Mouse (Mus musculus) ES-Bruce4 (cell line): Measurements from ENCODE around the gene Grk4. TPM values are rescaled to one million over a fixed set of nuclear protein-coding genes. Genes with fewer than 3 reads are reported as not detected.
A peak's percentile ranks its signal among the peaks of the same experiment; 100 is the strongest.
"Not testable (repeated sequence)": the region's sequence is repeated elsewhere in the genome, so short reads cannot be mapped to it uniquely, and the experiment has no call there.

Source experiments
- H3K27ac ChIP-seq: 2 replicates; pipeline ENCODE4 v1.5.1; 2012; ENCODE audit warnings: low read length, inconsistent platforms; ENCODE audit not compliant: insufficient read depth
- H3K27me3 ChIP-seq: 2 replicates; pipeline ENCODE4 v1.6.1; 2012; ENCODE audit warnings: mild to moderate bottlenecking, low read length, inconsistent platforms; ENCODE audit not compliant: control insufficient read depth, poor library complexity, insufficient read depth, severe bottlenecking
- H3K36me3 ChIP-seq: 2 replicates; pipeline ENCODE4 v1.6.1; 2012; ENCODE audit warnings: inconsistent platforms, mild to moderate bottlenecking, low read length, moderate library complexity; ENCODE audit not compliant: control insufficient read depth, poor library complexity, insufficient read depth, severe bottlenecking
- H3K4me1 ChIP-seq: one replicate; pipeline ENCODE4 v1.8.1; 2011; ENCODE audit warnings: low read length; ENCODE audit not compliant: control insufficient read depth, insufficient read depth
- H3K4me3 ChIP-seq: 2 replicates; pipeline ENCODE4 v1.5.1; 2011; ENCODE audit warnings: low read depth, mild to moderate bottlenecking, low read length
- H3K9ac ChIP-seq: 2 replicates; pipeline ENCODE4 v1.6.1; 2012; ENCODE audit warnings: low read depth, mild to moderate bottlenecking, inconsistent platforms; ENCODE audit not compliant: poor library complexity, severe bottlenecking
- H3K9me3 ChIP-seq: replicated peaks from 2 replicates; pipeline ENCODE4 v1.6.1; 2012; ENCODE audit warnings: mild to moderate bottlenecking, low read length, inconsistent platforms; ENCODE audit not compliant: control insufficient read depth, poor library complexity, insufficient read depth, severe bottlenecking
- CTCF ChIP-seq: IDR thresholded peaks from one replicate; pipeline ENCODE4 v1.8.1; 2011; ENCODE audit warnings: low read depth, low read length
- EP300 ChIP-seq: IDR thresholded peaks from 2 replicates; pipeline ENCODE4 v1.6.1; 2011; ENCODE audit warnings: low read depth, low read length; ENCODE audit not compliant: insufficient read depth
- POLR2A ChIP-seq: IDR thresholded peaks from one replicate; pipeline ENCODE4 v1.8.1; 2011; ENCODE audit warnings: low read length; ENCODE audit not compliant: insufficient read depth
- polyA plus RNA-seq: library from polyadenylated mRNA; stranded (reverse); fragments of >200 nt; gene quantifications from 2 replicates; pipeline ENCODE4 v1.2.4, GENCODE M21; 2011; ENCODE audit warnings: low read depth; ENCODE audit not compliant: missing spikeins, insufficient read depth, insufficient read length

Grk4 gene
- polyA plus RNA-seq, 1 experiment, result 0.25 TPM

- Histone ChIP-seq H3K4me1 (no peaks in the 10 kb centered on the region), H3K9me3 (no peaks in the 10 kb centered on the region), H3K4me3 (no peak overlapping the region), H3K27ac (no peak overlapping the region), H3K36me3 (no peaks in the 10 kb centered on the region), H3K27me3 (no peaks in the 10 kb centered on the region), H3K9ac (no peak overlapping the region)
- TF ChIP-seq CTCF, result peak; percentile 5
- no peak for TF ChIP-seq POLR2A
- TF ChIP-seq EP300, result no peak
Measured at GRCm38 (mm10) chr5:34670280-34670679, 10.1 kb downstream of the Grk4 start.

GRCm38 (mm10) chr5:34689868-34690267 is 29.7 kb downstream of the Grk4 start:
- no peaks in the 10 kb centered on the region for H3K36me3 ChIP-seq
- no peaks in the 10 kb centered on the region for H3K9me3 ChIP-seq
- no peaks in the 10 kb centered on the region for H3K4me1 ChIP-seq
- no peak overlapping the region for H3K9ac ChIP-seq
- no peak overlapping the region for H3K4me3 ChIP-seq
- H3K27ac ChIP-seq, result no peak overlapping the region
- TF ChIP-seq CTCF (no peak), POLR2A (no peak), EP300 (no peak)
- H3K27me3 ChIP-seq, result no peaks in the 10 kb centered on the region

GRCm38 (mm10) chr5:34692782-34693181 is 32.6 kb downstream of the Grk4 start:
- no peak overlapping the region for H3K27ac ChIP-seq
- no peaks in the 10 kb centered on the region for H3K27me3 ChIP-seq
- no peaks in the 10 kb centered on the region for H3K4me1 ChIP-seq
- no peak overlapping the region for H3K9ac ChIP-seq
- no peaks in the 10 kb centered on the region for H3K36me3 ChIP-seq
- TF ChIP-seq EP300 (no peak), CTCF (no peak), POLR2A (no peak)
- no peak overlapping the region for H3K4me3 ChIP-seq
- H3K9me3 ChIP-seq, result no peaks in the 10 kb centered on the region

GRCm38 (mm10) chr5:34695521-34695920 is 35.3 kb downstream of the Grk4 start:
- H3K9ac ChIP-seq, result no peak overlapping the region
- H3K4me3 ChIP-seq, result no peak overlapping the region
- no peak for TF ChIP-seq POLR2A
- no peak for TF ChIP-seq EP300
- H3K36me3 ChIP-seq, result no peaks in the 10 kb centered on the region
- H3K27me3 ChIP-seq, result no peaks in the 10 kb centered on the region
- H3K9me3 ChIP-seq, result no peaks in the 10 kb centered on the region
- no peaks in the 10 kb centered on the region for H3K4me1 ChIP-seq
- no peak overlapping the region for H3K27ac ChIP-seq

- H3K36me3 ChIP-seq, result no peaks in the 10 kb centered on the region
- no peaks in the 10 kb centered on the region for H3K27me3 ChIP-seq
- H3K27ac ChIP-seq, result no peak overlapping the region
- no peaks in the 10 kb centered on the region for H3K4me1 ChIP-seq
- H3K9ac ChIP-seq, result no peak overlapping the region
- no peak overlapping the region for H3K4me3 ChIP-seq
- TF ChIP-seq POLR2A, result no peak
- no peak for TF ChIP-seq CTCF
- no peak for TF ChIP-seq EP300
- no peaks in the 10 kb centered on the region for H3K9me3 ChIP-seq
Measured at GRCm38 (mm10) chr5:34708436-34708835, 48.3 kb downstream of the Grk4 start.

- not testable (repeated sequence) for H3K4me3 ChIP-seq, H3K27ac ChIP-seq, H3K36me3 ChIP-seq, H3K9me3 ChIP-seq, H3K4me1 ChIP-seq, H3K27me3 ChIP-seq, H3K9ac ChIP-seq
Measured at GRCm38 (mm10) chr5:34714371-34714770, 54.2 kb downstream of the Grk4 start.

- Histone ChIP-seq H3K4me1 (no peaks in the 10 kb centered on the region), H3K9me3 (no peaks in the 10 kb centered on the region), H3K36me3 (no peaks in the 10 kb centered on the region), H3K9ac (no peak overlapping the region), H3K27me3 (no peaks in the 10 kb centered on the region), H3K4me3 (no peak overlapping the region), H3K27ac (no peak overlapping the region)
- TF ChIP-seq EP300 (no peak), POLR2A (no peak), CTCF (no peak)
Measured at GRCm38 (mm10) chr5:34714816-34715215, 54.6 kb downstream of the Grk4 start.
